Mouse (Mus musculus) hindbrain, embryonic 14.5 days (tissue): ENCODE results near the gene Khsrp. TPM values are rescaled to one million over a fixed set of nuclear protein-coding genes. Genes with fewer than 3 reads are reported as not detected.

ENCODE experiments used
- polyA plus RNA-seq: library from polyadenylated mRNA; unstranded; fragments of >200 nt; fragmentation: Nextera tagmentation; extraction: Ambion mirVana; gene quantifications from 2 replicates; pipeline ENCODE4 v1.2.1, GENCODE M21; 2014

Khsrp gene
- polyA plus RNA-seq, 1 experiment from 2014 or later, result 36.0 TPM

Other genes starting within 250 kb of the Khsrp start
- gene Rfx2, start 200.5 kb downstream of the Khsrp start, polyA plus RNA-seq, result 3.3 and 4.3 TPM in 2 replicates
- not detected in 2 replicates for gene Acsbg2, start 157.1 kb downstream of the Khsrp start, polyA plus RNA-seq
- 0.31 and 0.41 TPM in 2 replicates for gene 1700061G19Rik, start 156.0 kb downstream of the Khsrp start, polyA plus RNA-seq
- gene Mllt1, start 96.1 kb downstream of the Khsrp start, polyA plus RNA-seq, result 50.1 and 53.2 TPM in 2 replicates
- not detected in 2 replicates for gene Acer1, start 49.4 kb downstream of the Khsrp start, polyA plus RNA-seq
- 163 and 172 TPM in 2 replicates for gene Clpp, start 41.2 kb downstream of the Khsrp start, polyA plus RNA-seq
- 55.7 and 56.5 TPM in 2 replicates for gene Alkbh7, start 34.2 kb downstream of the Khsrp start, polyA plus RNA-seq
- 0.47 and 0.68 TPM in 2 replicates for gene Pspn, start 31.5 kb downstream of the Khsrp start, polyA plus RNA-seq
- 54.5 and 58.2 TPM in 2 replicates for gene Gtf2f1, start 20.2 kb downstream of the Khsrp start, polyA plus RNA-seq
- 0.28 and 0.40 TPM in 2 replicates for gene Gm17949, start 20.1 kb downstream of the Khsrp start, polyA plus RNA-seq
- not detected in 2 replicates for gene Slc25a41, start 10.1 kb upstream of the Khsrp start, polyA plus RNA-seq
- 4.0 and 4.2 TPM in 2 replicates for gene Crb3, start 27.6 kb upstream of the Khsrp start, polyA plus RNA-seq
- 40.6 and 46.8 TPM in 2 replicates for gene Slc25a23, start 28.3 kb upstream of the Khsrp start, polyA plus RNA-seq
- gene Dennd1c, start 47.0 kb upstream of the Khsrp start, polyA plus RNA-seq, result 2.8 and 3.6 TPM in 2 replicates
- 312 and 331 TPM in 2 replicates for gene Tubb4a, start 56.3 kb upstream of the Khsrp start, polyA plus RNA-seq
- 5.6 and 6.2 TPM in 2 replicates for gene Tnfsf9, start 73.8 kb upstream of the Khsrp start, polyA plus RNA-seq
- gene Cd70, start 118.3 kb upstream of the Khsrp start, polyA plus RNA-seq, result 1.5 and 1.7 TPM in 2 replicates
- gene Tnfsf14, start 162.7 kb upstream of the Khsrp start, polyA plus RNA-seq, result 0.13 TPM in 1 of 2 replicates, not detected in the other
- 2.0 and 2.7 TPM in 2 replicates for gene C3, start 196.6 kb upstream of the Khsrp start, polyA plus RNA-seq
- 22.1 and 24.3 TPM in 2 replicates for gene Gpr108, start 216.9 kb upstream of the Khsrp start, polyA plus RNA-seq
- 9.5 and 10.1 TPM in 2 replicates for gene Trip10, start 217.9 kb upstream of the Khsrp start, polyA plus RNA-seq
- 1.7 TPM in 2 replicates for gene Vav1, start 247.6 kb upstream of the Khsrp start, polyA plus RNA-seq